Mouse (Mus musculus): Measurements from ENCODE around the gene Ffar3.
"Not testable (repeated sequence)": the region's sequence is repeated elsewhere in the genome, so short reads cannot be mapped to it uniquely, and the experiment has no call there.

The Ffar3 gene

GRCm38 (mm10) chr7:30844676-30845297, 11.2 kb downstream of the Ffar3 start:
- DNase-seq (ENCODE audit: low read depth, low spot score), result no peak

- DNase-seq (ENCODE audit: low read depth, low spot score), result no peak
Observed at GRCm38 (mm10) chr7:30842092-30842491, 13.9 kb downstream of the Ffar3 start.

GRCm38 (mm10) chr7:30841379-30841778, 14.6 kb downstream of the Ffar3 start:
- DNase-seq (ENCODE audit: low read depth, low spot score), result no peak

GRCm38 (mm10) chr7:30840306-30840705, 15.7 kb downstream of the Ffar3 start:
- DNase-seq (ENCODE audit: low read depth, low spot score), result no peak

- DNase-seq (ENCODE audit: low read depth, low spot score), result no peak
Observed at GRCm38 (mm10) chr7:30837277-30837676, 18.7 kb downstream of the Ffar3 start.

- DNase-seq (ENCODE audit: low read depth, low spot score), result not testable (repeated sequence)
Observed at GRCm38 (mm10) chr7:30832684-30833083, 23.3 kb downstream of the Ffar3 start.

GRCm38 (mm10) chr7:30832261-30832660, 23.7 kb downstream of the Ffar3 start:
- no peak for DNase-seq (ENCODE audit: low read depth, low spot score)

GRCm38 (mm10) chr7:30829428-30829827, 26.6 kb downstream of the Ffar3 start:
- DNase-seq (ENCODE audit: low read depth, low spot score), result no peak

GRCm38 (mm10) chr7:30828871-30829270, 27.1 kb downstream of the Ffar3 start:
- DNase-seq (ENCODE audit: low read depth, low spot score), result not testable (repeated sequence)

- no peak for DNase-seq (ENCODE audit: low read depth, low spot score)
Observed at GRCm38 (mm10) chr7:30826660-30827059, 29.3 kb downstream of the Ffar3 start.

GRCm38 (mm10) chr7:30824306-30824705, 31.7 kb downstream of the Ffar3 start:
- DNase-seq (ENCODE audit: low read depth, low spot score), result no peak

GRCm38 (mm10) chr7:30823675-30824074, 32.3 kb downstream of the Ffar3 start, which contains the start of gene Ffar2:
Gene Ffar2, minus strand, starts transcription at chr7:30823775.
- DNase-seq (ENCODE audit: low read depth, low spot score), result no peak

- DNase-seq (ENCODE audit: low read depth, low spot score), result no peak
Observed at GRCm38 (mm10) chr7:30821532-30821931, 34.4 kb downstream of the Ffar3 start.

GRCm38 (mm10) chr7:30820854-30821445, 35.0 kb downstream of the Ffar3 start:
- DNase-seq (ENCODE audit: low read depth, low spot score), result no peak

GRCm38 (mm10) chr7:30820131-30820530, 35.8 kb downstream of the Ffar3 start:
- DNase-seq (ENCODE audit: low read depth, low spot score), result no peak

GRCm38 (mm10) chr7:30812291-30812807, 43.6 kb downstream of the Ffar3 start:
- DNase-seq (ENCODE audit: low read depth, low spot score), result no peak

GRCm38 (mm10) chr7:30811757-30812290, 44.2 kb downstream of the Ffar3 start:
- no peak for DNase-seq (ENCODE audit: low read depth, low spot score)

- no peak for DNase-seq (ENCODE audit: low read depth, low spot score)
Observed at GRCm38 (mm10) chr7:30810319-30810718, 45.7 kb downstream of the Ffar3 start.

GRCm38 (mm10) chr7:30805924-30806323, 50.1 kb downstream of the Ffar3 start:
- DNase-seq (ENCODE audit: low read depth, low spot score), result no peak

Measured in retina, adult 2 months (tissue).